In genomic region chr12:4914441-4914840, GRCm38 (mm10) we compare ENCODE assay signal across 18 mouse cellular contexts.
"Had no signal": no experiment of that assay in that cellular context is flagged by ENCODE, and none has a peak within 500 bp of the region (broad histone marks: within the 10 kb centered on the region; RNA-seq: fewer than 3 reads in every experiment).

No protein-coding gene starts in this region.

- H3K9ac ChIP-seq: liver, embryonic 15.5 days; liver, postnatal 0 days; lung, embryonic 15.5 days; midbrain, embryonic 13.5 days; midbrain, embryonic 15.5 days; neural tube, embryonic 13.5 days; neural tube, embryonic 15.5 days; stomach, embryonic 15.5 days had no signal

- H3K9me3 ChIP-seq: liver, embryonic 15.5 days; lung, embryonic 15.5 days; megakaryocyte, embryonic 14.5 days; midbrain, embryonic 13.5 days; midbrain, embryonic 15.5 days; neural tube, embryonic 13.5 days; neural tube, embryonic 15.5 days; stomach, embryonic 15.5 days had no signal

- H3K27me3 ChIP-seq: liver, embryonic 15.5 days; lung, embryonic 15.5 days; megakaryocyte, embryonic 14.5 days; midbrain, embryonic 13.5 days; midbrain, embryonic 15.5 days; neural tube, embryonic 13.5 days; neural tube, embryonic 15.5 days; stomach, embryonic 15.5 days had no signal

- H3K36me3 ChIP-seq: liver, embryonic 15.5 days; lung, embryonic 15.5 days; midbrain, embryonic 13.5 days; midbrain, embryonic 15.5 days; neural tube, embryonic 13.5 days; neural tube, embryonic 15.5 days; stomach, embryonic 15.5 days had no signal

- DNase-seq: liver, postnatal 0 days; lung, adult 2 months; lung, postnatal 14 days; lung, postnatal 36 days; right cerebral cortex, postnatal 14 days; right cerebral cortex, postnatal 4 days; thymus, postnatal 14 days; thymus, postnatal 36 days had no signal

- H3K4me3 ChIP-seq: liver, embryonic 15.5 days; lung, embryonic 15.5 days; megakaryocyte, embryonic 14.5 days; midbrain, embryonic 13.5 days; midbrain, embryonic 15.5 days; neural tube, embryonic 13.5 days; neural tube, embryonic 15.5 days; stomach, embryonic 15.5 days had no signal

- H3K27ac ChIP-seq: liver, embryonic 15.5 days; lung, embryonic 15.5 days; macrophage; midbrain, embryonic 13.5 days; midbrain, embryonic 15.5 days; neural tube, embryonic 13.5 days; neural tube, embryonic 15.5 days; stomach, embryonic 15.5 days; stomach, postnatal 0 days had no signal
